In the genomic region with DNA sequence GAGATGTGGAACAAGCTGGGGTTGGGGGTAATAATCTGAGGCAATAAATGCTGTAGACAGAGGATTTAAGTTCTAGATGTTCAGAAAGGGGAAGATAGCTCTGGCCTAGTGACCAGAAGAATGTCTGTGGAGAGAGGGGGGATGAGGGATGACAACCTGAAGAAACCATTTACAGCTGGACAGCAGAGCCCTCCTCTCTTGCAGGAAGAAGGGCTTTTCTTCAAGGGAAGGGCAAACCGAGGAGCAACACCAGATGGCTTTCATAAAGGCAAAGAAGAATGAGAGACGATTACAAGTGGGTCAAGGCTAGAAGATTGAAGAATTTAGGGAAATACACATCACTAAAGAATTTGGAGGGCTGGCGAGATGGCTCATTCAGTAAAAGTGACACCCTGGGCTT, we compare ENCODE assay signal across 24 mouse cellular contexts. TPM values are rescaled to one million over a fixed set of nuclear protein-coding genes. Genes with fewer than 3 reads are reported as not detected.
DNase-seq lines count a peak whose midpoint lies in the region; ATAC-seq lines count a peak whose summit lies in the region.
"Had no signal": no experiment of that assay in that cellular context is flagged by ENCODE, and none has a peak within 500 bp of the region (broad histone marks: within the 10 kb centered on the region; RNA-seq: fewer than 3 reads in every experiment).

No protein-coding gene starts in this region.

- 71% methylated on average over 3 of the region's 3 CpGs for WGBS in kidney, embryonic 16.5 days
- WGBS in limb, embryonic 10.5 days = 41% methylated on average over 3 of the region's 3 CpGs
- WGBS in hindbrain, embryonic 14.5 days = 87% methylated on average over 3 of the region's 3 CpGs

- DNase-seq in heart, adult 11 months = peak; percentile 75
- no peak for DNase-seq in heart, adult 8-10 months (ENCODE audit: low spot score)
- DNase-seq in kidney, adult 11 months = no peak
- DNase-seq in 3T3-L1 (ENCODE audit: low read depth, low spot score) = peak; percentile 15
- DNase-seq in limb, embryonic 10.5 days (ENCODE audit: low spot score) = peak; percentile 20
- no peak for DNase-seq in hindbrain, embryonic 14.5 days (ENCODE audit: low spot score)
- DNase-seq: adrenal gland, adult 8-10 months; adrenal gland, postnatal 25 days; cerebellum, adult 18-20 months; cerebellum, adult 9-10 months; cerebellum, postnatal 14 days; forebrain, postnatal 0 days; gastrocnemius, adult 2 months; gastrocnemius, postnatal 14 days; heart, postnatal 36 days had no signal

- H3K36me3 ChIP-seq in kidney, embryonic 16.5 days (ENCODE audit: insufficient read depth, low read length) = no peaks in the 10 kb centered on the region
- no peaks in the 10 kb centered on the region for H3K36me3 ChIP-seq in limb, embryonic 10.5 days
- no peaks in the 10 kb centered on the region for H3K36me3 ChIP-seq in hindbrain, embryonic 14.5 days (replicated peaks; ENCODE audit: control insufficient read depth, insufficient read depth)
- H3K36me3 ChIP-seq: heart, embryonic 12.5 days; heart, embryonic 15.5 days; hindbrain, embryonic 10.5 days; hindbrain, embryonic 13.5 days had no signal

- 0 out of 2 replicates have a peak, but pooled peaks have one; percentile 27 for ATAC-seq in kidney, embryonic 16.5 days (ENCODE audit: low FRiP score, low TSS enrichment)
- ATAC-seq in hindbrain, embryonic 14.5 days (ENCODE audit: low FRiP score) = no peak
- ATAC-seq: CD4-positive, CD25-positive, alpha-beta regulatory T cell, adult 4 months; hindbrain, postnatal 0 days; inflammation-experienced regulatory T-cells, adult 6 months had no signal

- H3K27ac ChIP-seq in kidney, embryonic 16.5 days (ENCODE audit: low read length) = no peak overlapping the region
- no peak overlapping the region for H3K27ac ChIP-seq in limb, embryonic 10.5 days
- H3K27ac ChIP-seq in hindbrain, embryonic 14.5 days = no peak overlapping the region
- H3K27ac ChIP-seq: gastrocnemius, adult 2 months; hindbrain, embryonic 10.5 days; hindbrain, embryonic 13.5 days; hindbrain, postnatal 0 days had no signal

- no peaks in the 10 kb centered on the region for H3K9me3 ChIP-seq in kidney, embryonic 16.5 days (ENCODE audit: low read length)
- no peaks in the 10 kb centered on the region for H3K9me3 ChIP-seq in limb, embryonic 10.5 days (replicated peaks)
- no peaks in the 10 kb centered on the region for H3K9me3 ChIP-seq in hindbrain, embryonic 14.5 days (ENCODE audit: control insufficient read depth, low read length)
- H3K9me3 ChIP-seq: heart, embryonic 12.5 days; heart, embryonic 15.5 days; hindbrain, embryonic 10.5 days; hindbrain, embryonic 13.5 days had no signal

- H3K27me3 ChIP-seq in kidney, embryonic 16.5 days (ENCODE audit: insufficient read depth, low read length) = no peaks in the 10 kb centered on the region
- H3K27me3 ChIP-seq in limb, embryonic 10.5 days (ENCODE audit: low read depth, poor library complexity, severe bottlenecking) = 0 out of 2 replicates have a peak, but pooled peaks cover under 1% of the 10 kb centered on the region
- H3K27me3 ChIP-seq in hindbrain, embryonic 14.5 days (ENCODE audit: control insufficient read depth, insufficient read depth, low read length) = no peaks in the 10 kb centered on the region
- H3K27me3 ChIP-seq: heart, embryonic 12.5 days; heart, embryonic 15.5 days; hindbrain, embryonic 13.5 days had no signal

- H3K9ac ChIP-seq in kidney, embryonic 16.5 days (replicated peaks; ENCODE audit: low read length) = no peak overlapping the region
- H3K9ac ChIP-seq in hindbrain, embryonic 14.5 days = no peak overlapping the region
- H3K9ac ChIP-seq: forebrain, postnatal 0 days; heart, embryonic 12.5 days; heart, embryonic 15.5 days; hindbrain, embryonic 13.5 days had no signal

- H3K4me2 ChIP-seq in kidney, embryonic 16.5 days (replicated peaks; ENCODE audit: low read depth, low read length) = no peak overlapping the region
- no peak overlapping the region for H3K4me2 ChIP-seq in hindbrain, embryonic 14.5 days (replicated peaks)
- H3K4me2 ChIP-seq: heart, embryonic 12.5 days; heart, embryonic 15.5 days; hindbrain, embryonic 13.5 days had no signal

- H3K4me1 ChIP-seq in kidney, embryonic 16.5 days (ENCODE audit: insufficient read depth, low read length) = peaks cover 6% of the 10 kb centered on the region; the same call in 1 of the 2 replicates
- H3K4me1 ChIP-seq in limb, embryonic 10.5 days = peaks cover 13% of the 10 kb centered on the region
- no peaks in the 10 kb centered on the region for H3K4me1 ChIP-seq in hindbrain, embryonic 14.5 days (replicated peaks; ENCODE audit: control insufficient read depth, insufficient read depth, low read length)
- H3K4me1 ChIP-seq: hindbrain, embryonic 13.5 days had no signal

- H3K4me3 ChIP-seq in kidney, embryonic 16.5 days (ENCODE audit: low read length) = no peak overlapping the region
- no peak overlapping the region for H3K4me3 ChIP-seq in limb, embryonic 10.5 days
- no peak overlapping the region for H3K4me3 ChIP-seq in hindbrain, embryonic 14.5 days (replicated peaks; ENCODE audit: low read length)
- H3K4me3 ChIP-seq: gastrocnemius, adult 2 months; heart, embryonic 12.5 days; heart, embryonic 15.5 days; hindbrain, embryonic 10.5 days; hindbrain, embryonic 13.5 days had no signal

RNA-seq across cellular contexts. Expression of gene Fbn1, which starts 6.6 kb away (rescaled TPM):
- total RNA-seq in heart, adult 8-10 months (2022) = 10 to 100 TPM; 17.4 to 32.9 (median 23.8) TPM
- polyA plus RNA-seq in kidney, embryonic 16.5 days (2015; fragmentation: Nextera tagmentation; extraction: Ambion mirVana) = 15.2 and 15.5 TPM in 2 replicates
- polyA plus RNA-seq in limb, embryonic 10.5 days (2016; fragmentation: Nextera tagmentation; extraction: Ambion mirVana) = 4.5 and 5.6 TPM in 2 replicates
- 5.4 and 6.7 TPM in 2 replicates for polyA plus RNA-seq in hindbrain, embryonic 14.5 days (2014; fragmentation: Nextera tagmentation; extraction: Ambion mirVana)
- total RNA-seq: MEL had no signal
- polyA plus RNA-seq: CD4-positive, CD25-positive, alpha-beta regulatory T cell, adult 4 months; inflammation-experienced regulatory T-cells, adult 6 months had no signal

RNA-seq across cellular contexts. Expression of gene Gm9913, which starts 9.5 kb away (rescaled TPM):
- under 1 TPM; 0.09 to 0.14 (median 0.10) TPM for total RNA-seq in heart, adult 8-10 months (2022)
- polyA plus RNA-seq in kidney, embryonic 16.5 days (2015; fragmentation: Nextera tagmentation; extraction: Ambion mirVana) = 0.18 and 0.22 TPM in 2 replicates
- polyA plus RNA-seq in limb, embryonic 10.5 days (2016; fragmentation: Nextera tagmentation; extraction: Ambion mirVana) = 0.14 and 0.16 TPM in 2 replicates
- not detected in 2 replicates for polyA plus RNA-seq in hindbrain, embryonic 14.5 days (2014; fragmentation: Nextera tagmentation; extraction: Ambion mirVana)
- total RNA-seq: adrenal gland, postnatal 25 days; hindbrain, postnatal 0 days; MEL had no signal
- polyA plus RNA-seq: CD4-positive, CD25-positive, alpha-beta regulatory T cell, adult 4 months; inflammation-experienced regulatory T-cells, adult 6 months had no signal

Comparison
In these comparisons a context has a peak if more than half of its experiments do, and no peak if none do; other contexts are left out.
1. DNase-seq: peak in heart, adult 11 months (single experiment), 3T3-L1 (single experiment) and limb, embryonic 10.5 days (single experiment); none in heart, adult 8-10 months (single experiment), kidney, adult 11 months (single experiment) and hindbrain, embryonic 14.5 days (single experiment).